Mouse (Mus musculus) myocyte (in vitro differentiated cells): ENCODE data around the gene Gm45711.

Source experiments
- POLR2A ChIP-seq: IDR thresholded peaks from one replicate; pipeline ENCODE4 v1.6.1; 2011; ENCODE audit warnings: low read depth, mild to moderate bottlenecking, control low read depth, moderate library complexity; ENCODE audit not compliant: insufficient read length
- TCF12 ChIP-seq: IDR thresholded peaks from one replicate; pipeline ENCODE4 v1.6.1; 2011; ENCODE audit warnings: mild to moderate bottlenecking, control low read depth; ENCODE audit not compliant: poor library complexity, insufficient read depth, severe bottlenecking
- USF1 ChIP-seq: IDR thresholded peaks from one replicate; pipeline ENCODE4 v1.6.1; 2011; ENCODE audit warnings: low read depth, mild to moderate bottlenecking, control low read depth, moderate library complexity

DNA sequence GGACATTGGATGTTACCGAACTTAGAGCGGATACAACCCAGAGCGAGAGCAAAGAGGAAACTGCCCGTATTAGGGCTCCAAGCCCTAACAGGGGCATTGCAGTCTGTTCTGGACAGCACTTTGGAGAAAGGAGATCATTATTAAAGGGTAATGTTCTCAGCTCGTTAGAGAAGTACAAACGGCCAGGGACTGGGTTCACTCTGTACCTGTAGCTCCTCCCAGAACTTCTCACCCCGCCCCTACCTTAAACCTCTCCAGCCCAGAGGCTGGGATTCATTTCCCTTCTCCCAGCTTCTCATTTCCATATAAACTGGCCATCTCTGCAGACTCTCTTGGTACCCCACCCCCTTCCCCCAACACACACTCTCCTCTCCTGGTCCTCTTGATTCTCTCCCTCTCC lies 58.4 kb downstream of the Gm45711 start:
- no peak for TF ChIP-seq TCF12
- TF ChIP-seq USF1, result no peak
- no peak for TF ChIP-seq POLR2A
